Mouse (Mus musculus) liver, embryonic 16.5 days (tissue): Measurements from ENCODE around the gene Olfr1094. TPM values are rescaled to one million over a fixed set of nuclear protein-coding genes. Genes with fewer than 3 reads are reported as not detected.

ENCODE experiments used
- ATAC-seq: fragments of 200-750 bp; cut with Nextera tagmentation; 2 replicates; pipeline ENCODE4 v1.8.0; 2017; ENCODE audit warnings: low read depth, mild to moderate bottlenecking, moderate number of reproducible peaks, moderate library complexity
- H3K27ac ChIP-seq: fragments of 300-500 bp; sonication (generic); 2 replicates; pipeline ENCODE4 v1.5.1; 2014; ENCODE audit warnings: mild to moderate bottlenecking, low read length
- H3K27me3 ChIP-seq: fragments of 300-500 bp; sonication (generic); 2 replicates; pipeline ENCODE4 v1.6.1; 2014; ENCODE audit warnings: low read depth, low read length, mixed read lengths; ENCODE audit not compliant: control insufficient read depth, insufficient read depth
- H3K36me3 ChIP-seq: fragments of 300-500 bp; sonication (generic); 2 replicates; pipeline ENCODE4 v1.6.1; 2014; ENCODE audit warnings: mild to moderate bottlenecking; ENCODE audit not compliant: control insufficient read depth, insufficient read depth
- H3K4me1 ChIP-seq: fragments of 300-500 bp; sonication (generic); 2 replicates; pipeline ENCODE4 v1.6.1; 2014; ENCODE audit warnings: low read depth, low read length, mixed read lengths; ENCODE audit not compliant: control insufficient read depth
- H3K4me2 ChIP-seq: fragments of 300-500 bp; sonication (generic); 2 replicates; pipeline ENCODE4 v1.6.1; 2014; ENCODE audit warnings: low read depth, low read length, mixed read lengths
- H3K4me3 ChIP-seq: fragments of 300-500 bp; sonication (generic); 2 replicates; pipeline ENCODE4 v1.5.1; 2014; ENCODE audit warnings: low read depth, mild to moderate bottlenecking, low read length
- H3K9ac ChIP-seq: fragments of 300-500 bp; sonication (generic); 2 replicates; pipeline ENCODE4 v1.6.1; 2014; ENCODE audit warnings: low read depth, low read length
- H3K9me3 ChIP-seq: fragments of 300-500 bp; sonication (generic); replicated peaks from 2 replicates; pipeline ENCODE4 v1.6.1; 2016; ENCODE audit warnings: low read length; ENCODE audit not compliant: control insufficient read depth
- WGBS: fragments of 180-500 bp; shearing (Covaris S2); extraction: QIAGEN DNeasy Blood & Tissue Kit; methylation state at CpG from one replicate; pipeline ENCODE4 v1.1.7; 2014; ENCODE audit not compliant: insufficient replicate concordance; 5-methylcytosine and 5-hydroxymethylcytosine counted together
- polyA plus RNA-seq: library from polyadenylated mRNA; unstranded; fragments of >200 nt; fragmentation: Nextera tagmentation; extraction: Ambion mirVana; gene quantifications from 2 replicates; pipeline ENCODE4 v1.2.1, GENCODE M21; 2015

Olfr1094 gene
- not detected in 2 replicates for polyA plus RNA-seq

- Histone ChIP-seq H3K27ac (no peak within 1 kb of the TSS), H3K9ac (no peak within 1 kb of the TSS), H3K4me3 (no peak within 1 kb of the TSS), H3K4me1 (no peaks in the 10 kb centered on the region), H3K4me2 (no peak within 1 kb of the TSS), H3K36me3 (no peaks in the 10 kb centered on the region), H3K27me3 (no peaks in the 10 kb centered on the region), H3K9me3 (no peaks in the 10 kb centered on the region)
- no peak for ATAC-seq
These were observed at the start of gene Olfr1094 for GRCm38 (mm10) chr2:86824363-86824762. Gene Olfr1094 (plus strand): TSS chr2:86824663.

- WGBS: 53% methylated on average over 2 of the region's 2 CpGs
- H3K4me3 ChIP-seq: no peak within 1 kb of the TSS
- H3K27me3 ChIP-seq: no peaks in the 10 kb centered on the region
- H3K4me1 ChIP-seq: no peaks in the 10 kb centered on the region
- no peak within 1 kb of the TSS for H3K4me2 ChIP-seq
- no peaks in the 10 kb centered on the region for H3K9me3 ChIP-seq
- H3K27ac ChIP-seq: no peak within 1 kb of the TSS
- no peaks in the 10 kb centered on the region for H3K36me3 ChIP-seq
- no peak within 1 kb of the TSS for H3K9ac ChIP-seq
- ATAC-seq: no peak
These were observed 42.3 kb upstream of the Olfr1094 start, which contains the start of gene Olfr1093 for GRCm38 (mm10) chr2:86782179-86782578. Gene Olfr1093 (plus strand): TSS chr2:86782479.

- no peaks in the 10 kb centered on the region for H3K9me3 ChIP-seq
- no peak within 1 kb of the TSS for H3K9ac ChIP-seq
- H3K27ac ChIP-seq: no peak within 1 kb of the TSS
- no peaks in the 10 kb centered on the region for H3K27me3 ChIP-seq
- no peaks in the 10 kb centered on the region for H3K36me3 ChIP-seq
- no peak for ATAC-seq
- no peak within 1 kb of the TSS for H3K4me2 ChIP-seq
- H3K4me3 ChIP-seq: no peak within 1 kb of the TSS
- H3K4me1 ChIP-seq: no peaks in the 10 kb centered on the region
These were observed 14.5 kb upstream of the Olfr1094 start, which contains the start of gene Olfr141 for GRCm38 (mm10) chr2:86809918-86810317. Gene Olfr141 (minus strand): TSS chr2:86810018.

- Histone ChIP-seq H3K27me3 (no peaks in the 10 kb centered on the region), H3K4me2 (no peak within 1 kb of the TSS), H3K4me3 (no peak within 1 kb of the TSS), H3K36me3 (no peaks in the 10 kb centered on the region), H3K9ac (no peak within 1 kb of the TSS), H3K9me3 (no peaks in the 10 kb centered on the region), H3K27ac (no peak within 1 kb of the TSS), H3K4me1 (no peaks in the 10 kb centered on the region)
- no peak for ATAC-seq
- WGBS: 67% methylated on average over 3 of the region's 3 CpGs
These were observed 27.1 kb downstream of the Olfr1094 start, which contains the start of gene Olfr1095 for GRCm38 (mm10) chr2:86851596-86851995. Gene Olfr1095 (minus strand): TSS chr2:86851696.

GRCm38 (mm10) chr2:86874702-86875101 lies 50.2 kb downstream of the Olfr1094 start, which contains the start of gene Gm13723:
Gene Gm13723 (minus strand): TSS chr2:86874802.
- no peaks in the 10 kb centered on the region for H3K27me3 ChIP-seq
- no peak within 1 kb of the TSS for H3K4me3 ChIP-seq
- H3K9ac ChIP-seq: no peak within 1 kb of the TSS
- H3K4me2 ChIP-seq: no peak within 1 kb of the TSS
- H3K36me3 ChIP-seq: no peaks in the 10 kb centered on the region
- ATAC-seq: no peak
- H3K4me1 ChIP-seq: no peaks in the 10 kb centered on the region
- H3K27ac ChIP-seq: no peak within 1 kb of the TSS
- WGBS: 31% methylated on average over 1 of the region's 1 CpGs
- no peaks in the 10 kb centered on the region for H3K9me3 ChIP-seq

Other genes starting within 250 kb of the Olfr1094 start
- not detected in 2 replicates for gene Olfr1082, start 225.7 kb upstream of the Olfr1094 start, polyA plus RNA-seq
- not detected in 2 replicates for gene Olfr1084, start 184.9 kb upstream of the Olfr1094 start, polyA plus RNA-seq
- gene Olfr1085, start 162.6 kb upstream of the Olfr1094 start, polyA plus RNA-seq: not detected in 2 replicates
- not detected in 2 replicates for gene Olfr1086, start 144.6 kb upstream of the Olfr1094 start, polyA plus RNA-seq
- gene Olfr1087, start 126.3 kb upstream of the Olfr1094 start, polyA plus RNA-seq: not detected in 2 replicates
- gene Olfr1089, start 91.0 kb upstream of the Olfr1094 start, polyA plus RNA-seq: not detected in 2 replicates
- not detected in 2 replicates for gene Olfr1090, start 65.7 kb upstream of the Olfr1094 start, polyA plus RNA-seq
- gene Olfr1093, start 42.2 kb upstream of the Olfr1094 start, polyA plus RNA-seq: not detected in 2 replicates
- not detected in 2 replicates for gene Olfr141, start 14.6 kb upstream of the Olfr1094 start, polyA plus RNA-seq
- not detected in 2 replicates for gene Olfr1095, start 27.0 kb downstream of the Olfr1094 start, polyA plus RNA-seq
- gene Gm13723, start 50.1 kb downstream of the Olfr1094 start, polyA plus RNA-seq: not detected in 2 replicates
- gene Olfr1097, start 67.6 kb downstream of the Olfr1094 start, polyA plus RNA-seq: not detected in 2 replicates
- not detected in 2 replicates for gene Olfr1098, start 99.9 kb downstream of the Olfr1094 start, polyA plus RNA-seq
- not detected in 2 replicates for gene Olfr1099, start 136.0 kb downstream of the Olfr1094 start, polyA plus RNA-seq
- gene Olfr1100, start 155.3 kb downstream of the Olfr1094 start, polyA plus RNA-seq: not detected in 2 replicates
- not detected in 2 replicates for gene Olfr1101, start 166.6 kb downstream of the Olfr1094 start, polyA plus RNA-seq
- not detected in 2 replicates for gene Olfr1102, start 173.7 kb downstream of the Olfr1094 start, polyA plus RNA-seq
- not detected in 2 replicates for gene Olfr1104, start 202.4 kb downstream of the Olfr1094 start, polyA plus RNA-seq
- gene Olfr1105, start 211.9 kb downstream of the Olfr1094 start, polyA plus RNA-seq: not detected in 2 replicates
- gene Olfr1106, start 227.6 kb downstream of the Olfr1094 start, polyA plus RNA-seq: not detected in 2 replicates